Mouse (Mus musculus) heart, postnatal 4 days (tissue): ENCODE measurements around the gene Vmn2r85. TPM values are rescaled to one million over a fixed set of nuclear protein-coding genes. Genes with fewer than 3 reads are reported as not detected.
"Not testable (repeated sequence)": the region's sequence is repeated elsewhere in the genome, so short reads cannot be mapped to it uniquely, and the experiment has no call there.

ENCODE experiments used
- DNase-seq: peaks from one replicate; pipeline ENCODE4 v3.0.0; 2021
- total RNA-seq, 2 experiments: library from RNA; stranded (reverse); gene quantifications; 2 replicates each; pipeline ENCODE4 v1.2.3; 2021

The Vmn2r85 gene
- total RNA-seq, result not detected

GRCm38 (mm10) chr10:130429603-130430002, at the start of gene Vmn2r85:
Vmn2r85 (minus strand) TSS chr10:130429703.
- not testable (repeated sequence) for DNase-seq

GRCm38 (mm10) chr10:130470311-130470760, 40.8 kb upstream of the Vmn2r85 start:
- peak; percentile 20 for DNase-seq

GRCm38 (mm10) chr10:130455950-130456349, 26.4 kb upstream of the Vmn2r85 start, which contains the start of gene Vmn2r86:
Vmn2r86 (minus strand) TSS chr10:130456050.
- DNase-seq, result not testable (repeated sequence)

GRCm38 (mm10) chr10:130444776-130445175, 15.3 kb upstream of the Vmn2r85 start:
- no peak for DNase-seq

- DNase-seq, result not testable (repeated sequence)
Observed at GRCm38 (mm10) chr10:130434185-130434898, 4.8 kb upstream of the Vmn2r85 start.

- not testable (repeated sequence) for DNase-seq
Observed at GRCm38 (mm10) chr10:130422368-130422767, 7.1 kb downstream of the Vmn2r85 start.

- no peak for DNase-seq
Observed at GRCm38 (mm10) chr10:130420401-130420800, 9.1 kb downstream of the Vmn2r85 start.

GRCm38 (mm10) chr10:130419954-130420353, 9.5 kb downstream of the Vmn2r85 start:
- DNase-seq, result not testable (repeated sequence)

GRCm38 (mm10) chr10:130416352-130416751, 13.2 kb downstream of the Vmn2r85 start:
- DNase-seq, result not testable (repeated sequence)

GRCm38 (mm10) chr10:130412167-130412698, 17.3 kb downstream of the Vmn2r85 start:
- DNase-seq, result not testable (repeated sequence)

- no peak for DNase-seq
Observed at GRCm38 (mm10) chr10:130394232-130394631, 35.3 kb downstream of the Vmn2r85 start, which contains the start of gene Vmn2r84. Vmn2r84 (minus strand) TSS chr10:130394332.

GRCm38 (mm10) chr10:130375145-130375544, 54.4 kb downstream of the Vmn2r85 start:
- no peak for DNase-seq

- DNase-seq, result no peak
Observed at GRCm38 (mm10) chr10:130372491-130373173, 56.9 kb downstream of the Vmn2r85 start.

- DNase-seq, result no peak
Observed at GRCm38 (mm10) chr10:130371644-130372043, 57.9 kb downstream of the Vmn2r85 start.

- no peak for DNase-seq
Observed at GRCm38 (mm10) chr10:130370005-130370682, 59.4 kb downstream of the Vmn2r85 start.

- DNase-seq, result no peak
Observed at GRCm38 (mm10) chr10:130368384-130368783, 61.1 kb downstream of the Vmn2r85 start.

GRCm38 (mm10) chr10:130364766-130365165, 64.7 kb downstream of the Vmn2r85 start:
- DNase-seq, result no peak

Other genes with a start within 250 kb of the Vmn2r85 start
- not detected for gene Olfr826, start 245.5 kb downstream of the Vmn2r85 start, total RNA-seq
- gene Olfr827, start 215.3 kb downstream of the Vmn2r85 start, total RNA-seq, result not detected
- gene Neurod4, start 149.5 kb downstream of the Vmn2r85 start, total RNA-seq, result not detected
- under 1 TPM; 0.33 to 0.50 TPM for gene Tespa1, start 106.8 kb downstream of the Vmn2r85 start, total RNA-seq
- not detected for gene Vmn2r84, start 35.4 kb downstream of the Vmn2r85 start, total RNA-seq
- not detected for gene Vmn2r86, start 26.3 kb upstream of the Vmn2r85 start, total RNA-seq
- gene Vmn2r87, start 67.7 kb upstream of the Vmn2r85 start, total RNA-seq, result not detected